Mouse (Mus musculus) limb, embryonic 12.5 days (tissue): ENCODE data around the gene Zfp968. TPM values are rescaled to one million over a fixed set of nuclear protein-coding genes. Genes with fewer than 3 reads are reported as not detected.
"Not testable (repeated sequence)": the region's sequence is repeated elsewhere in the genome, so short reads cannot be mapped to it uniquely, and the experiment has no call there.

Experiments
- ATAC-seq: fragments of 200-750 bp; cut with Nextera tagmentation; 2 replicates; pipeline ENCODE4 v1.8.0; 2017; ENCODE audit warnings: low read depth, moderate TSS enrichment; ENCODE audit not compliant: insufficient number of reproducible peaks, insufficient read depth, low FRiP score, low TSS enrichment
- H3K27ac ChIP-seq: fragments of 300-500 bp; sonication (generic); 2 replicates; pipeline ENCODE4 v1.5.1; 2016; ENCODE audit warnings: mild to moderate bottlenecking, moderate library complexity
- H3K27me3 ChIP-seq: fragments of 300-500 bp; sonication (generic); 2 replicates; pipeline ENCODE4 v1.6.1; 2016; ENCODE audit warnings: mild to moderate bottlenecking, moderate library complexity
- H3K36me3 ChIP-seq: fragments of 300-500 bp; sonication (generic); 2 replicates; pipeline ENCODE4 v1.6.1; 2016; ENCODE audit warnings: mild to moderate bottlenecking, moderate library complexity
- H3K4me1 ChIP-seq: fragments of 300-500 bp; sonication (generic); replicated peaks from 2 replicates; pipeline ENCODE4 v1.6.1; 2016
- H3K4me2 ChIP-seq: fragments of 300-500 bp; sonication (generic); 2 replicates; pipeline ENCODE4 v1.6.1; 2016; ENCODE audit warnings: mild to moderate bottlenecking, moderate library complexity
- H3K4me3 ChIP-seq: fragments of 300-500 bp; sonication (generic); replicated peaks from 2 replicates; pipeline ENCODE4 v1.5.1; 2016; ENCODE audit warnings: mild to moderate bottlenecking
- H3K9ac ChIP-seq: fragments of 300-500 bp; sonication (generic); replicated peaks from 2 replicates; pipeline ENCODE4 v1.6.1; 2016; ENCODE audit warnings: mild to moderate bottlenecking, moderate library complexity
- H3K9me3 ChIP-seq: fragments of 300-500 bp; sonication (generic); 2 replicates; pipeline ENCODE4 v1.6.1; 2016; ENCODE audit warnings: mild to moderate bottlenecking, moderate library complexity
- WGBS: fragments of 180-500 bp; shearing (Covaris S2); methylation state at CpG from one replicate; pipeline ENCODE4 v1.1.7; 2016; 5-methylcytosine and 5-hydroxymethylcytosine counted together
- polyA plus RNA-seq: library from polyadenylated mRNA; unstranded; fragments of >200 nt; fragmentation: Nextera tagmentation; extraction: Ambion mirVana; gene quantifications from 2 replicates; pipeline ENCODE4 v1.2.1, GENCODE M21; 2016

Gene Zfp968
- 4.5 and 4.8 TPM in 2 replicates for polyA plus RNA-seq

GRCm38 (mm10) chr2:175372136-175372535 is at the start of gene Zfp968:
Zfp968 (plus strand) TSS chr2:175372436.
- no CpG with 5 or more reads among the region's 6 CpGs for WGBS
- H3K27ac ChIP-seq, H3K4me2 ChIP-seq, H3K9ac ChIP-seq, ATAC-seq, H3K4me1 ChIP-seq, H3K9me3 ChIP-seq, H3K36me3 ChIP-seq, H3K4me3 ChIP-seq, H3K27me3 ChIP-seq: not testable (repeated sequence)

- H3K27ac ChIP-seq, ATAC-seq, H3K9ac ChIP-seq, H3K36me3 ChIP-seq, H3K27me3 ChIP-seq, H3K4me2 ChIP-seq, H3K4me3 ChIP-seq, H3K4me1 ChIP-seq, H3K9me3 ChIP-seq: not testable (repeated sequence)
- WGBS: no CpG with 5 or more reads among the region's 8 CpGs
These were observed 34.1 kb upstream of the Zfp968 start, which contains the start of gene Gm4631 for GRCm38 (mm10) chr2:175338097-175338496. Gm4631 (minus strand) TSS chr2:175338197.

Other genes with a start within 250 kb of the Zfp968 start
- 4.9 TPM in 2 replicates for gene Gm14399, start 230.4 kb upstream of the Zfp968 start, polyA plus RNA-seq
- gene Gm14443, start 196.6 kb upstream of the Zfp968 start, polyA plus RNA-seq: 1.0 and 1.6 TPM in 2 replicates
- gene Gm14391, start 165.5 kb upstream of the Zfp968 start, polyA plus RNA-seq: 6.9 and 12.3 TPM in 2 replicates
- gene Gm14440, start 97.3 kb upstream of the Zfp968 start, polyA plus RNA-seq: 0.06 and 4.1 TPM in 2 replicates
- gene Gm4631, start 34.2 kb upstream of the Zfp968 start, polyA plus RNA-seq: 22.9 and 24.5 TPM in 2 replicates
- 12.6 and 14.0 TPM in 2 replicates for gene Gm4724, start 63.4 kb downstream of the Zfp968 start, polyA plus RNA-seq
- gene Zfp965, start 97.5 kb downstream of the Zfp968 start, polyA plus RNA-seq: 5.6 and 6.3 TPM in 2 replicates